Mouse (Mus musculus): ENCODE data around the gene Reck. TPM values are rescaled to one million over a fixed set of nuclear protein-coding genes. Genes with fewer than 3 reads are reported as not detected.

The Reck gene
- polyA plus RNA-seq, 1 experiment from 2014 or later: 15.1 TPM

GRCm38 (mm10) chr4:43983756-43984155, 108.4 kb downstream of the Reck start:
- 92% methylated on average over 22 of the region's 22 CpGs for WGBS
- no peak overlapping the region for H3K27ac ChIP-seq (replicated peaks)
- H3K9me3 ChIP-seq: no peaks in the 10 kb centered on the region
- H3K4me1 ChIP-seq: peaks cover 4% of the 10 kb centered on the region
- peaks cover 58% of the 10 kb centered on the region for H3K27me3 ChIP-seq
- H3K4me3 ChIP-seq: no peak overlapping the region
- H3K9ac ChIP-seq (replicated peaks): no peak overlapping the region
- no peak overlapping the region for H3K4me2 ChIP-seq (replicated peaks)
- ATAC-seq (ENCODE audit: low FRiP score, low read depth): no peak
- H3K36me3 ChIP-seq: no peaks in the 10 kb centered on the region

GRCm38 (mm10) chr4:43984326-43984725, 109.0 kb downstream of the Reck start:
- no peak overlapping the region for H3K9ac ChIP-seq (replicated peaks)
- no peak overlapping the region for H3K27ac ChIP-seq (replicated peaks)
- peaks cover 57% of the 10 kb centered on the region for H3K27me3 ChIP-seq
- no peak overlapping the region for H3K4me3 ChIP-seq
- 95% methylated on average over 19 of the region's 19 CpGs for WGBS
- H3K4me2 ChIP-seq (replicated peaks): no peak overlapping the region
- H3K4me1 ChIP-seq: no peaks in the 10 kb centered on the region
- ATAC-seq (ENCODE audit: low FRiP score, low read depth): no peak
- no peaks in the 10 kb centered on the region for H3K9me3 ChIP-seq
- H3K36me3 ChIP-seq: no peaks in the 10 kb centered on the region

- Histone ChIP-seq H3K27me3 (peaks cover 25% of the 10 kb centered on the region), H3K27ac (replicated peaks) (no peak overlapping the region), H3K9ac (replicated peaks) (no peak overlapping the region), H3K9me3 (no peaks in the 10 kb centered on the region), H3K4me1 (no peaks in the 10 kb centered on the region), H3K4me2 (replicated peaks) (no peak overlapping the region), H3K4me3 (no peak overlapping the region), H3K36me3 (no peaks in the 10 kb centered on the region)
- ATAC-seq (ENCODE audit: low FRiP score, low read depth): no peak
- WGBS: 90% methylated on average over 3 of the region's 3 CpGs
Observed at GRCm38 (mm10) chr4:43988976-43989375, 113.6 kb downstream of the Reck start.

GRCm38 (mm10) chr4:43993072-43993471, 117.7 kb downstream of the Reck start:
- WGBS: 91% methylated on average over 11 of the region's 11 CpGs
- Histone ChIP-seq H3K36me3 (no peaks in the 10 kb centered on the region), H3K9ac (replicated peaks) (no peak overlapping the region), H3K4me1 (no peaks in the 10 kb centered on the region), H3K27ac (replicated peaks) (no peak overlapping the region), H3K27me3 (0 out of 2 replicates have a peak, but pooled peaks cover 6% of the 10 kb centered on the region), H3K4me3 (no peak overlapping the region), H3K4me2 (replicated peaks) (no peak overlapping the region), H3K9me3 (no peaks in the 10 kb centered on the region)
- no peak for ATAC-seq (ENCODE audit: low FRiP score, low read depth)

- WGBS: 82% methylated on average over 2 of the region's 2 CpGs
- no peak overlapping the region for H3K9ac ChIP-seq (replicated peaks)
- no peak for ATAC-seq (ENCODE audit: low FRiP score, low read depth)
- H3K4me3 ChIP-seq: no peak overlapping the region
- 0 out of 2 replicates have a peak, but pooled peaks cover 6% of the 10 kb centered on the region for H3K27me3 ChIP-seq
- H3K27ac ChIP-seq (replicated peaks): no peak overlapping the region
- H3K9me3 ChIP-seq: peaks cover under 1% of the 10 kb centered on the region; the same call in 1 of the 2 replicates
- H3K36me3 ChIP-seq: no peaks in the 10 kb centered on the region
- H3K4me2 ChIP-seq (replicated peaks): no peak overlapping the region
- H3K4me1 ChIP-seq: no peaks in the 10 kb centered on the region
Observed at GRCm38 (mm10) chr4:43994342-43994741, 119.0 kb downstream of the Reck start.

Other genes with a start within 250 kb of the Reck start
- gene Npr2, start 243.6 kb upstream of the Reck start, polyA plus RNA-seq (2016; fragmentation: Nextera tagmentation; extraction: Ambion mirVana): 24.9 TPM in 2 replicates
- gene Spag8, start 221.9 kb upstream of the Reck start, polyA plus RNA-seq (2016; fragmentation: Nextera tagmentation; extraction: Ambion mirVana): 3.9 TPM in 2 replicates
- gene Hint2, start 219.1 kb upstream of the Reck start, polyA plus RNA-seq (2016; fragmentation: Nextera tagmentation; extraction: Ambion mirVana): 70.6 and 71.8 TPM in 2 replicates
- gene Tmem8b, start 206.6 kb upstream of the Reck start, polyA plus RNA-seq (2016; fragmentation: Nextera tagmentation; extraction: Ambion mirVana): 11.9 and 14.7 TPM in 2 replicates
- 2.8 and 2.9 TPM in 2 replicates for gene Fam221b, start 206.4 kb upstream of the Reck start, polyA plus RNA-seq (2016; fragmentation: Nextera tagmentation; extraction: Ambion mirVana)
- not detected in 2 replicates for gene Olfr70, start 174.7 kb upstream of the Reck start, polyA plus RNA-seq (2016; fragmentation: Nextera tagmentation; extraction: Ambion mirVana)
- not detected in 2 replicates for gene Olfr71, start 165.3 kb upstream of the Reck start, polyA plus RNA-seq (2016; fragmentation: Nextera tagmentation; extraction: Ambion mirVana)
- gene Hrct1, start 148.3 kb upstream of the Reck start, polyA plus RNA-seq (2016; fragmentation: Nextera tagmentation; extraction: Ambion mirVana): 0.11 and 0.16 TPM in 2 replicates
- gene Spaar, start 145.5 kb upstream of the Reck start, polyA plus RNA-seq (2016; fragmentation: Nextera tagmentation; extraction: Ambion mirVana): not detected in 2 replicates
- not detected in 2 replicates for gene Olfr159, start 104.5 kb upstream of the Reck start, polyA plus RNA-seq (2016; fragmentation: Nextera tagmentation; extraction: Ambion mirVana)
- gene Olfr156, start 51.6 kb upstream of the Reck start, polyA plus RNA-seq (2016; fragmentation: Nextera tagmentation; extraction: Ambion mirVana): not detected in 2 replicates
- not detected in 2 replicates for gene Olfr157, start 35.3 kb upstream of the Reck start, polyA plus RNA-seq (2016; fragmentation: Nextera tagmentation; extraction: Ambion mirVana)
- gene Olfr155, start 24.0 kb upstream of the Reck start, polyA plus RNA-seq (2016; fragmentation: Nextera tagmentation; extraction: Ambion mirVana): not detected in 2 replicates
- 54.6 and 62.9 TPM in 2 replicates for gene Glipr2, start 81.9 kb downstream of the Reck start, polyA plus RNA-seq (2016; fragmentation: Nextera tagmentation; extraction: Ambion mirVana)
- not detected in 2 replicates for gene Ccin, start 108.0 kb downstream of the Reck start, polyA plus RNA-seq (2016; fragmentation: Nextera tagmentation; extraction: Ambion mirVana)
- gene Clta, start 128.9 kb downstream of the Reck start, polyA plus RNA-seq (2016; fragmentation: Nextera tagmentation; extraction: Ambion mirVana): 226 and 233 TPM in 2 replicates
- gene Gne, start 208.6 kb downstream of the Reck start, polyA plus RNA-seq (2016; fragmentation: Nextera tagmentation; extraction: Ambion mirVana): 15.6 and 17.2 TPM in 2 replicates

Measured in midbrain, embryonic 12.5 days (tissue).